Mouse (Mus musculus): ENCODE data around the gene Btnl10.

GRCm38 (mm10) chr11:58914461-58915028 is 3.2 kb upstream of the Btnl10 start:
- no peak for TF ChIP-seq CTCF (IDR thresholded peaks at IDR 0.05; ENCODE audit: insufficient read depth, low read length)
- no peak for TF ChIP-seq POLR2A (IDR thresholded peaks at IDR 0.05; ENCODE audit: borderline replicate concordance, extremely low read depth, low read depth, low read length)

Data from lung, adult 2 months (tissue).